Mouse (Mus musculus) MEL (cell line): ENCODE results near the gene Tmem63a.
"Not testable (repeated sequence)": the region's sequence is repeated elsewhere in the genome, so short reads cannot be mapped to it uniquely, and the experiment has no call there.

Experiments used
- CTCF ChIP-seq, 3 experiments: IDR thresholded peaks in 2 of 3; conservative IDR thresholded peaks in 1 of 3; 2 replicates each; pipeline ENCODE4 v1.5.1; 2011 to 2012; ENCODE audit warnings: low read length in 3 of 3, low read depth in 2 of 3, mild to moderate bottlenecking in 2 of 3, improper control_type of control experiment in 1 of 3, inconsistent platforms in 1 of 3, mixed read lengths in 1 of 3, moderate library complexity in 1 of 3; ENCODE audit not compliant: control insufficient read depth in 1 of 3, insufficient read depth in 1 of 3, poor library complexity in 1 of 3, severe bottlenecking in 1 of 3
- ELF1 ChIP-seq: IDR thresholded peaks from 2 replicates; pipeline ENCODE4 v1.6.1; 2014; ENCODE audit warnings: low read depth, mild to moderate bottlenecking, inconsistent platforms, low read length, improper control_type of control experiment, moderate library complexity
- ETS1 ChIP-seq: IDR thresholded peaks from 2 replicates; pipeline ENCODE4 v1.6.1; 2012; ENCODE audit warnings: low read depth, mild to moderate bottlenecking, inconsistent platforms, low read length, improper control_type of control experiment, moderate library complexity
- GATA1 ChIP-seq: IDR thresholded peaks from 2 replicates; pipeline ENCODE4 v1.6.1; 2011; ENCODE audit warnings: low read depth, low read length, improper control_type of control experiment
- KAT2A ChIP-seq: conservative IDR thresholded peaks from 2 replicates; pipeline ENCODE4 v1.6.1; 2012; ENCODE audit warnings: low read depth, low read length, improper control_type of control experiment, inconsistent platforms
- MEF2A ChIP-seq: IDR thresholded peaks from 2 replicates; pipeline ENCODE4 v1.6.1; 2014; ENCODE audit warnings: low read depth, mild to moderate bottlenecking, inconsistent platforms, low read length, improper control_type of control experiment; ENCODE audit not compliant: poor library complexity, insufficient replicate concordance, severe bottlenecking; ENCODE audit errors: extremely low read depth
- NRF1 ChIP-seq: IDR thresholded peaks from 2 replicates; pipeline ENCODE4 v1.6.1; 2014; ENCODE audit warnings: low read depth, mild to moderate bottlenecking, inconsistent platforms, low read length, improper control_type of control experiment, moderate library complexity; ENCODE audit not compliant: poor library complexity, insufficient read depth, severe bottlenecking
- POLR2A ChIP-seq, 2 experiments: IDR thresholded peaks; 2 replicates each; pipeline ENCODE4 v1.6.1; 2011 to 2012; ENCODE audit warnings: low read length in 2 of 2, mild to moderate bottlenecking in 2 of 2, control low read depth in 1 of 2, improper control_type of control experiment in 1 of 2, low read depth in 1 of 2, moderate library complexity in 1 of 2; ENCODE audit not compliant: control insufficient read depth in 1 of 2, insufficient read depth in 1 of 2, poor library complexity in 1 of 2
- SMC3 ChIP-seq: IDR thresholded peaks from 2 replicates; pipeline ENCODE4 v1.6.1; 2011; ENCODE audit warnings: low read depth, low read length, improper control_type of control experiment
- TAL1 ChIP-seq: IDR thresholded peaks from 2 replicates; pipeline ENCODE4 v1.6.1; 2012; ENCODE audit warnings: mild to moderate bottlenecking, inconsistent platforms, low read length, moderate library complexity, mixed read lengths
- USF1 ChIP-seq: IDR thresholded peaks from 2 replicates; pipeline ENCODE4 v1.6.1; 2014; ENCODE audit warnings: low read depth, mild to moderate bottlenecking, inconsistent platforms, low read length, improper control_type of control experiment, moderate library complexity
- USF2 ChIP-seq, 2 experiments: IDR thresholded peaks; 2 replicates each; pipeline ENCODE4 v1.6.1; 2011 to 2012; ENCODE audit warnings: improper control_type of control experiment in 2 of 2, low read length in 2 of 2, borderline replicate concordance in 1 of 2, inconsistent platforms in 1 of 2, low read depth in 1 of 2, mild to moderate bottlenecking in 1 of 2; ENCODE audit not compliant: insufficient read depth in 1 of 2
- ZMIZ1 ChIP-seq: IDR thresholded peaks from 2 replicates; pipeline ENCODE4 v1.6.1; 2012; ENCODE audit warnings: low read depth, mild to moderate bottlenecking, inconsistent platforms, low read length, improper control_type of control experiment, moderate library complexity
- ZNF384 ChIP-seq: IDR thresholded peaks from 2 replicates; pipeline ENCODE4 v1.6.1; 2012; ENCODE audit warnings: low read depth, mild to moderate bottlenecking, inconsistent platforms, low read length, improper control_type of control experiment

- not testable (repeated sequence) for TF ChIP-seq ZNF384; CTCF (IDR thresholded peaks at IDR 0.05 in 2 of 3, conservative IDR thresholded peaks at IDR 0.05 in 1 of 3; ENCODE audit: control insufficient read depth in 1 of 3, insufficient read depth in 1 of 3, low read depth in 2 of 3, low read length in 3 of 3, poor library complexity in 1 of 3, severe bottlenecking in 1 of 3); ELF1; TAL1; POLR2A (IDR thresholded peaks at IDR 0.05; ENCODE audit: control insufficient read depth in 1 of 2, insufficient read depth in 1 of 2, low read depth in 1 of 2, low read length in 2 of 2, poor library complexity in 1 of 2); NRF1; USF2 (IDR thresholded peaks at IDR 0.05; ENCODE audit: borderline replicate concordance in 1 of 2, insufficient read depth in 1 of 2, low read depth in 1 of 2, low read length in 2 of 2); USF1; GATA1; ETS1; KAT2A; SMC3; ZMIZ1; MEF2A
Observed at GRCm38 (mm10) chr1:180894088-180894987, 47.8 kb upstream of the Tmem63a start.
